Mouse (Mus musculus): ENCODE measurements around the gene Ypel5. TPM values are rescaled to one million over a fixed set of nuclear protein-coding genes. Genes with fewer than 3 reads are reported as not detected.

The Ypel5 gene
- polyA plus RNA-seq, 1 experiment from 2014 or later = 80.7 TPM

DNA sequence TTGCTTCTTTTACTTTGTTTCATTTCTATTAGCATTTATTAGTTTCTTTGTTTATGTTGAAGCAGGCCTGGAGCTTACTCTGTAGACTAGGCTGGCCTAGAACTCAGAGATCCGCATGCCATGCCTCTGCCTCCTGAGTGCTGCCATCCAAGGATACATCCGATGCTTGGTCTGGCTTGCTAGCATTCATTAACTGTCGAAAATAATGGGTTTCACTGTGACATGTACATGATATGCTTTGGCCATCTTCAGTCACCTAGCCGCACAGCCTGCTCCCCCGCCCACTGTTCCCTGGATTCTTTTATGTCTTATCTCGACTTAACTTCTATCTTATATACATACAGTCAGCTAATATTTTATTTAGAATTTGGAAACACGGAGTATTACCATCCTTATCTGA is 60.8 kb downstream of the Ypel5 start:
- Histone ChIP-seq H3K9ac (no peak overlapping the region), H3K27me3 (no peaks in the 10 kb centered on the region), H3K27ac (no peak overlapping the region), H3K9me3 (replicated peaks) (no peaks in the 10 kb centered on the region), H3K4me1 (no peaks in the 10 kb centered on the region; the same call in 1 of the 2 replicates), H3K4me3 (no peak overlapping the region), H3K36me3 (no peaks in the 10 kb centered on the region), H3K4me2 (replicated peaks) (no peak overlapping the region)
- ATAC-seq (ENCODE audit: low FRiP score) = no peak
- WGBS = 87% methylated on average over 7 of the region's 7 CpGs

DNA sequence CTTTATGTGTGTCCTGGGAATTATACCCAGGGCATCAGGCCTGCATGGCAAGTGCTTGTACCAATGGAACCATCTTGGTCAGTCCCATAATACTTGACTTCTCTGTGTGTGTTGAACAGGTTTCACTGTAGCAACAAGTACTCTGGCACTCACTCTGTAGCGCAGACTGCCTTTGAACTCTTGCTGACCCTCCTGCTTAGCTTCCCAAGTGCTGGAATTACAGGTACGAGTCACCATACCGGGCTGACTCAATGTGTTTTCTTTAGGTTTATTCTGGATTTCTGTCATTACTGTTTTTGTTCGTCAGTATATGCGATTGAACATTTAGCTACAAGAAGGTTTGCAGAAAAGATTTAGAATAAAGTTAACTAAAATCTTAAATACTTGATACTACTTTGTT is 61.7 kb downstream of the Ypel5 start:
- Histone ChIP-seq H3K9me3 (replicated peaks) (no peaks in the 10 kb centered on the region), H3K4me2 (replicated peaks) (no peak overlapping the region), H3K36me3 (no peaks in the 10 kb centered on the region), H3K4me3 (no peak overlapping the region), H3K27ac (no peak overlapping the region), H3K9ac (no peak overlapping the region), H3K27me3 (no peaks in the 10 kb centered on the region), H3K4me1 (no peaks in the 10 kb centered on the region; the same call in 1 of the 2 replicates)
- no peak for ATAC-seq (ENCODE audit: low FRiP score)
- 88% methylated on average over 5 of the region's 5 CpGs for WGBS

DNA sequence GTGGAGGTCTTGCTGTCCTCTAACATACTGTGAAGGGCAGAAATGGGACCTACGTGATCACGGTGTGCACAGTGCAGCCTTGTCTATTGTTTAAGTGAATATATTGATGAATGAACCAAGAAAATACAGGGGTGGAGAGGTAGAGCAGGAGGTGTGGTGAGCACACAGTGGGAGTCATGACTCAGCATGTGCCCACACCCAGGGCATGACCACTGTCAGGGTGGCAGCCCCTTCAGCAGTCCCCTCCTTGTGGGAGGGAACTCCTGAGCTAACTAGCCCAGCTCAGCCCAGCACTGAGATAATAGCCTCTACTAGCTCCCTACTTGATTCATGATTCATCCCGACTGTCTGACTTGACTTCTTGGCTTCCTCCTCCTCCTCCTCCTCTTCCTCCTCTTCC is 62.5 kb downstream of the Ypel5 start:
- Histone ChIP-seq H3K27me3 (no peaks in the 10 kb centered on the region), H3K9ac (no peak overlapping the region), H3K4me1 (no peaks in the 10 kb centered on the region; the same call in 1 of the 2 replicates), H3K9me3 (replicated peaks) (no peaks in the 10 kb centered on the region), H3K4me3 (no peak overlapping the region), H3K4me2 (replicated peaks) (no peak overlapping the region), H3K27ac (no peak overlapping the region), H3K36me3 (no peaks in the 10 kb centered on the region)
- 72% methylated on average over 3 of the region's 3 CpGs for whole genome bisulfite sequencing
- ATAC-seq (ENCODE audit: low FRiP score) = no peak

Other genes starting within 250 kb of the Ypel5 start
- 2.2 and 2.5 TPM in 2 replicates for gene Alk, start 231.8 kb upstream of the Ypel5 start, polyA plus RNA-seq (2016; fragmentation: Nextera tagmentation; extraction: Ambion mirVana)
- gene Lbh, start 81.9 kb downstream of the Ypel5 start, polyA plus RNA-seq (2016; fragmentation: Nextera tagmentation; extraction: Ambion mirVana) = 4.3 and 4.4 TPM in 2 replicates

Data from hindbrain, embryonic 12.5 days (tissue).